17 mouse cellular contexts compared by ENCODE assay signal in the genomic region with DNA sequence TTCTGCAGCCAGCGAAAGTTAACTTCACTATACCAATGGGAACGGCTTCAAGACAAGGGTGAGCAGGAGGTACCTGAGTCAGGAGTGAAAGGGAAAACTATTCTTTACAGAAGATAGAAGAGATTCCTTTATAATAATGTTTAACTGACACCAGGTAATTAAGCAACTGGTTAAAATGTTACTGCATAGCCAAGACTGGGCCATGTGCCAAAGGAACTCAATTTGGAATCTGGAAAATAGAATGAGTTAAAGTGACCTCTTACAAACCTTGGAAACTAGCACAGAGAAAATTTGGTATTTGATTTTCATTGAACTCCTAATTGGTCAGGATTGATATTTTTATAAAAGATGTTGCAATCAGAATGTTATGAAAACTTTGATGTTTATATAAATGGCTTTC.
DNase-seq lines count a peak whose midpoint lies in the region; ATAC-seq and TF ChIP-seq lines count a peak whose summit lies in the region.
"Had no signal": no experiment of that assay in that cellular context is flagged by ENCODE, and none has a peak within 500 bp of the region (broad histone marks: within the 10 kb centered on the region; RNA-seq: fewer than 3 reads in every experiment).

No protein-coding gene starts in this region.

- TF ChIP-seq POLR2A in olfactory bulb, adult 2 months (IDR thresholded peaks at IDR 0.05; ENCODE audit: insufficient read depth, low read depth, low read length) = no peak

- WGBS in kidney, embryonic 14.5 days = 90% methylated on average over 2 of the region's 2 CpGs
- WGBS in olfactory bulb, adult 2 months = 66% methylated on average over 2 of the region's 2 CpGs

- H3K9me3 ChIP-seq in kidney, embryonic 14.5 days (ENCODE audit: control insufficient read depth, low read length) = no peaks in the 10 kb centered on the region
- H3K9me3 ChIP-seq: embryonic facial prominence, embryonic 15.5 days; forebrain, embryonic 10.5 days; heart, embryonic 10.5 days; limb, embryonic 13.5 days had no signal

- TF ChIP-seq CTCF in olfactory bulb, adult 2 months (IDR thresholded peaks at IDR 0.05; ENCODE audit: insufficient read depth, low read depth, low read length) = no peak

- no peaks in the 10 kb centered on the region for H3K27me3 ChIP-seq in kidney, embryonic 14.5 days (ENCODE audit: control insufficient read depth, insufficient read depth, low read length)
- H3K27me3 ChIP-seq: embryonic facial prominence, embryonic 15.5 days; limb, embryonic 13.5 days had no signal

- no peak overlapping the region for H3K27ac ChIP-seq in kidney, embryonic 14.5 days (ENCODE audit: low read depth, low read length)
- H3K27ac ChIP-seq in olfactory bulb, adult 2 months (ENCODE audit: insufficient read depth, low read depth, low read length) = peak overlapping the region; percentile 85
- H3K27ac ChIP-seq: embryonic facial prominence, embryonic 15.5 days; forebrain, embryonic 10.5 days; heart, embryonic 10.5 days; layer of hippocampus, adult 2 months; limb, embryonic 13.5 days had no signal

- no peak overlapping the region for H3K4me3 ChIP-seq in kidney, embryonic 14.5 days (ENCODE audit: low read length)
- no peak overlapping the region for H3K4me3 ChIP-seq in olfactory bulb, adult 2 months (ENCODE audit: insufficient read depth, low read depth, low read length)
- H3K4me3 ChIP-seq: embryonic facial prominence, embryonic 15.5 days; forebrain, embryonic 10.5 days; heart, embryonic 10.5 days; layer of hippocampus, adult 2 months; limb, embryonic 13.5 days had no signal

- no peak for ATAC-seq in cerebellum, adult (ENCODE audit: insufficient number of reproducible peaks, low FRiP score, low TSS enrichment)
- ATAC-seq in kidney, embryonic 14.5 days (ENCODE audit: low FRiP score, low TSS enrichment) = no peak

- DNase-seq in cerebellum, postnatal 10 days = peak; percentile 34 to 35
- DNase-seq in kidney, adult 18-20 months = peak; percentile 59
- DNase-seq in kidney, adult 9 months = peak; percentile 86
- DNase-seq in gastrocnemius, postnatal 25 days = no peak
- DNase-seq: adrenal gland, postnatal 25 days; B cell, adult 2 months; gastrocnemius, postnatal 10 days; lung, postnatal 14 days; thymus, adult 18-20 months had no signal

- no peak overlapping the region for H3K4me2 ChIP-seq in kidney, embryonic 14.5 days (replicated peaks; ENCODE audit: low read depth, low read length)
- H3K4me2 ChIP-seq: embryonic facial prominence, embryonic 15.5 days; limb, embryonic 13.5 days had no signal

- no peaks in the 10 kb centered on the region for H3K4me1 ChIP-seq in kidney, embryonic 14.5 days (ENCODE audit: control insufficient read depth, insufficient read depth, low read length)
- no peaks in the 10 kb centered on the region for H3K4me1 ChIP-seq in olfactory bulb, adult 2 months (ENCODE audit: control insufficient read depth, insufficient read depth, low read length)
- H3K4me1 ChIP-seq: forebrain, embryonic 10.5 days had no signal

- no peaks in the 10 kb centered on the region for H3K36me3 ChIP-seq in kidney, embryonic 14.5 days (ENCODE audit: control insufficient read depth, insufficient read depth, low read length)
- H3K36me3 ChIP-seq: embryonic facial prominence, embryonic 15.5 days; forebrain, embryonic 10.5 days; heart, embryonic 10.5 days; limb, embryonic 13.5 days had no signal

- H3K9ac ChIP-seq in kidney, embryonic 14.5 days (ENCODE audit: low read depth, low read length) = no peak overlapping the region
- H3K9ac ChIP-seq: embryonic facial prominence, embryonic 15.5 days; limb, embryonic 13.5 days had no signal
